Mouse (Mus musculus) neural tube, embryonic 12.5 days (tissue): ENCODE results near the gene Zfp946. TPM values are rescaled to one million over a fixed set of nuclear protein-coding genes. Genes with fewer than 3 reads are reported as not detected.

Experiments
- ATAC-seq: fragments of 200-750 bp; cut with Nextera tagmentation; 2 replicates; pipeline ENCODE4 v1.8.0; 2017; ENCODE audit warnings: low read depth, mild to moderate bottlenecking, moderate TSS enrichment, moderate library complexity; ENCODE audit not compliant: low FRiP score
- H3K27ac ChIP-seq: fragments of 300-500 bp; sonication (generic); 2 replicates; pipeline ENCODE4 v1.5.1; 2016
- H3K27me3 ChIP-seq: fragments of 300-500 bp; sonication (generic); replicated peaks from 2 replicates; pipeline ENCODE4 v1.6.1; 2016; ENCODE audit warnings: mild to moderate bottlenecking
- H3K36me3 ChIP-seq: fragments of 300-500 bp; sonication (generic); 2 replicates; pipeline ENCODE4 v1.6.1; 2016; ENCODE audit warnings: mild to moderate bottlenecking
- H3K4me1 ChIP-seq: fragments of 300-500 bp; sonication (generic); 2 replicates; pipeline ENCODE4 v1.6.1; 2016
- H3K4me2 ChIP-seq: fragments of 300-500 bp; sonication (generic); replicated peaks from 2 replicates; pipeline ENCODE4 v1.6.1; 2016; ENCODE audit warnings: mild to moderate bottlenecking
- H3K4me3 ChIP-seq: fragments of 300-500 bp; sonication (generic); 2 replicates; pipeline ENCODE4 v1.5.1; 2016
- H3K9ac ChIP-seq: fragments of 300-500 bp; sonication (generic); 2 replicates; pipeline ENCODE4 v1.6.1; 2016; ENCODE audit warnings: mild to moderate bottlenecking
- H3K9me3 ChIP-seq: fragments of 300-500 bp; sonication (generic); 2 replicates; pipeline ENCODE4 v1.6.1; 2016; ENCODE audit warnings: mild to moderate bottlenecking
- WGBS: fragments of 180-500 bp; shearing (Covaris S2); methylation state at CpG from one replicate; pipeline ENCODE4 v1.1.7; 2016; 5-methylcytosine and 5-hydroxymethylcytosine counted together
- polyA plus RNA-seq: library from polyadenylated mRNA; unstranded; fragments of >200 nt; fragmentation: Nextera tagmentation; extraction: Ambion mirVana; gene quantifications from 2 replicates; pipeline ENCODE4 v1.2.1, GENCODE M21; 2016

Gene Zfp946
- 28.1 and 32.6 TPM in 2 replicates for polyA plus RNA-seq

GRCm38 (mm10) chr17:22423952-22424617, at the start of gene Zfp946:
Gene Zfp946, plus strand, starts transcription at chr17:22424222.
- WGBS, result under 1% methylated on average over 29 of the region's 29 CpGs
- no peaks in the 10 kb centered on the region for H3K36me3 ChIP-seq
- peak within 1 kb of the TSS; percentile 62 for H3K4me3 ChIP-seq
- ATAC-seq, result peak; percentile 97
- no peaks in the 10 kb centered on the region for H3K9me3 ChIP-seq
- H3K4me2 ChIP-seq, result peak within 1 kb of the TSS; percentile 65
- peaks cover 10% of the 10 kb centered on the region; the same call in 1 of the 2 replicates for H3K4me1 ChIP-seq
- no peaks in the 10 kb centered on the region for H3K27me3 ChIP-seq
- peak within 1 kb of the TSS; percentile 64 for H3K9ac ChIP-seq
- peak within 1 kb of the TSS; percentile 42; the same call in 1 of the 2 replicates for H3K27ac ChIP-seq

- Histone ChIP-seq H3K9ac (no peak overlapping the region), H3K36me3 (no peaks in the 10 kb centered on the region), H3K4me3 (no peak overlapping the region), H3K4me1 (no peaks in the 10 kb centered on the region), H3K27me3 (no peaks in the 10 kb centered on the region), H3K4me2 (no peak overlapping the region), H3K9me3 (no peaks in the 10 kb centered on the region), H3K27ac (no peak overlapping the region)
- 80% methylated on average over 2 of the region's 2 CpGs for WGBS
- no peak for ATAC-seq
These were observed 13.3 kb upstream of the Zfp946 start for GRCm38 (mm10) chr17:22410756-22411155.

GRCm38 (mm10) chr17:22417510-22417909, 6.5 kb upstream of the Zfp946 start:
- ATAC-seq, result peak; percentile 63; the same call in 1 of the 2 replicates
- H3K9ac ChIP-seq, result no peak overlapping the region
- no peak overlapping the region for H3K27ac ChIP-seq
- H3K9me3 ChIP-seq, result no peaks in the 10 kb centered on the region
- H3K36me3 ChIP-seq, result no peaks in the 10 kb centered on the region
- no peaks in the 10 kb centered on the region for H3K27me3 ChIP-seq
- no peaks in the 10 kb centered on the region for H3K4me1 ChIP-seq
- no peak overlapping the region for H3K4me3 ChIP-seq
- WGBS, result under 1% methylated on average over 3 of the region's 3 CpGs
- H3K4me2 ChIP-seq, result no peak overlapping the region

GRCm38 (mm10) chr17:22424636-22425354, 773 bp downstream of the Zfp946 start:
- no peaks in the 10 kb centered on the region for H3K9me3 ChIP-seq
- peak overlapping the region; percentile 64 for H3K9ac ChIP-seq
- H3K36me3 ChIP-seq, result no peaks in the 10 kb centered on the region
- H3K27ac ChIP-seq, result no peak overlapping the region
- H3K27me3 ChIP-seq, result no peaks in the 10 kb centered on the region
- peak overlapping the region; percentile 65 for H3K4me2 ChIP-seq
- peak; percentile 34 for ATAC-seq
- peak overlapping the region; percentile 62 for H3K4me3 ChIP-seq
- 3% methylated on average over 12 of the region's 12 CpGs for WGBS
- H3K4me1 ChIP-seq, result peaks cover 10% of the 10 kb centered on the region; the same call in 1 of the 2 replicates

- H3K4me1 ChIP-seq, result no peaks in the 10 kb centered on the region
- H3K9me3 ChIP-seq, result peaks cover 10% of the 10 kb centered on the region
- no peak overlapping the region for H3K9ac ChIP-seq
- WGBS, result 94% methylated on average over 3 of the region's 3 CpGs
- peaks cover 29% of the 10 kb centered on the region for H3K36me3 ChIP-seq
- no peaks in the 10 kb centered on the region for H3K27me3 ChIP-seq
- H3K4me2 ChIP-seq, result no peak overlapping the region
- ATAC-seq, result no peak
- no peak overlapping the region for H3K27ac ChIP-seq
- H3K4me3 ChIP-seq, result no peak overlapping the region
These were observed 23.7 kb downstream of the Zfp946 start for GRCm38 (mm10) chr17:22447684-22448083.

- no peaks in the 10 kb centered on the region for H3K4me1 ChIP-seq
- H3K4me2 ChIP-seq, result no peak overlapping the region
- H3K27ac ChIP-seq, result no peak overlapping the region
- no peak overlapping the region for H3K4me3 ChIP-seq
- H3K27me3 ChIP-seq, result no peaks in the 10 kb centered on the region
- H3K9ac ChIP-seq, result no peak overlapping the region
- WGBS, result 80% methylated on average over 4 of the region's 4 CpGs
- no peak for ATAC-seq
- H3K36me3 ChIP-seq, result no peaks in the 10 kb centered on the region
- peaks cover 15% of the 10 kb centered on the region; the same call in 1 of the 2 replicates for H3K9me3 ChIP-seq
These were observed 73.1 kb downstream of the Zfp946 start for GRCm38 (mm10) chr17:22497120-22497519.

Other genes starting within 250 kb of the Zfp946 start
- gene Zfp994, start 198.6 kb upstream of the Zfp946 start, polyA plus RNA-seq, result 2.5 and 3.4 TPM in 2 replicates
- 10.0 and 11.9 TPM in 2 replicates for gene CT030661.1, start 109.4 kb upstream of the Zfp946 start, polyA plus RNA-seq
- gene Zfp944, start 62.8 kb upstream of the Zfp946 start, polyA plus RNA-seq, result 11.6 and 14.4 TPM in 2 replicates
- gene Zfp758, start 62.8 kb upstream of the Zfp946 start, polyA plus RNA-seq, result 9.3 and 9.8 TPM in 2 replicates
- not detected in 2 replicates for gene Vmn2r111, start 149.3 kb downstream of the Zfp946 start, polyA plus RNA-seq
- not detected in 2 replicates for gene Vmn2r112, start 176.7 kb downstream of the Zfp946 start, polyA plus RNA-seq